In the genomic region with DNA sequence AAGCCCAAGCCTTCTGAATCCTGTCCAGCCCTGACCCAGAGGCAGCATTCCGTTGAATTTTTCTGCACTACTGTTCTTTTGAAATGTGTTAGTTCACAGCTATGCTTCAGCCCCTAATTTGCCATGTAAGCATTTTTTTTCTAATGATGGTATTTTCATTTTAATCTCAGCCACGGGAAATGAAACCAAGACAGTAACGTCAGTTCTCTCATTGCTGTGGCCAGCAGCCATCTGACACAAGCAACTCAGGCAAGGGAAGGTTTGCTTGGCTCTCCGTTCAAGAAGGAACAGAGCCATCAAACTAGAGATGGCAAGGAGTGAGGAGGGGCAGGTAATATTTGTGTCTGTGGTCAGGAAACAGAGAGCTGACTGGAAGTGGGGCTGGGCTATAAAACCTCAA, we compare ENCODE assay signal across 1 mouse cellular context.
TF ChIP-seq lines count a peak whose summit lies in the region.

No protein-coding gene starts in this region.

TF ChIP-seq in CH12.LX, 34 proteins besides CTCF, POLR2A, EP300 and RAD21 (continued from another document):
- TF ChIP-seq IRF4 (IDR thresholded peaks at IDR 0.05; ENCODE audit: low read depth, low read length) (peak; percentile 39; the same call in 1 of the 2 replicates), POLR2AphosphoS2 (IDR thresholded peaks at IDR 0.05; ENCODE audit: low read depth, low read length) (no peak), ZNF384 (IDR thresholded peaks at IDR 0.05; ENCODE audit: low read depth, low read length) (peak; percentile 40), KAT2A (IDR thresholded peaks at IDR 0.05; ENCODE audit: insufficient replicate concordance, low read length) (no peak), RCOR1 (conservative IDR thresholded peaks at IDR 0.05; ENCODE audit: low read depth, low read length) (no peak), NELFE (IDR thresholded peaks at IDR 0.05; ENCODE audit: low read depth, low read length) (no peak), GABPA (IDR thresholded peaks at IDR 0.05; ENCODE audit: insufficient replicate concordance, low read depth, low read length) (no peak), MAFK (IDR thresholded peaks at IDR 0.05; ENCODE audit: insufficient replicate concordance, low read length) (peak; percentile 98), JUN (IDR thresholded peaks at IDR 0.05; ENCODE audit: insufficient read depth, low read depth, low read length) (no peak), MXI1 (IDR thresholded peaks at IDR 0.05; ENCODE audit: low read depth, low read length) (no peak)
